Mouse (Mus musculus): ENCODE measurements around the gene S100a6.
A peak's percentile ranks its signal among the peaks of the same experiment; 100 is the strongest.

The S100a6 gene

GRCm38 (mm10) chr3:90612728-90613291, at the start of gene S100a6:
TSS of gene S100a6 (plus strand) at chr3:90612882.
- peak; percentile 80 to 85 for DNase-seq (ENCODE audit: low spot score in 2 of 2)

GRCm38 (mm10) chr3:90574691-90575090, 38.0 kb upstream of the S100a6 start:
- DNase-seq (ENCODE audit: low spot score in 2 of 2): no peak

GRCm38 (mm10) chr3:90575320-90575719, 37.4 kb upstream of the S100a6 start:
- DNase-seq (ENCODE audit: low spot score in 2 of 2): no peak

GRCm38 (mm10) chr3:90576351-90577001, 36.2 kb upstream of the S100a6 start:
- no peak for DNase-seq (ENCODE audit: low spot score in 2 of 2)

- DNase-seq (ENCODE audit: low spot score in 2 of 2): no peak
Observed at GRCm38 (mm10) chr3:90579433-90579832, 33.2 kb upstream of the S100a6 start.

GRCm38 (mm10) chr3:90581141-90581540, 31.5 kb upstream of the S100a6 start:
- no peak for DNase-seq (ENCODE audit: low spot score in 2 of 2)

GRCm38 (mm10) chr3:90582156-90582555, 30.5 kb upstream of the S100a6 start:
- DNase-seq (ENCODE audit: low spot score in 2 of 2): no peak

GRCm38 (mm10) chr3:90582556-90582955, 30.1 kb upstream of the S100a6 start:
- no peak for DNase-seq (ENCODE audit: low spot score in 2 of 2)

GRCm38 (mm10) chr3:90583893-90584292, 28.8 kb upstream of the S100a6 start:
- no peak for DNase-seq (ENCODE audit: low spot score in 2 of 2)

GRCm38 (mm10) chr3:90585595-90585994, 27.1 kb upstream of the S100a6 start:
- DNase-seq (ENCODE audit: low spot score in 2 of 2): peak; percentile 71 to 72

GRCm38 (mm10) chr3:90586016-90586643, 26.6 kb upstream of the S100a6 start:
- no peak for DNase-seq (ENCODE audit: low spot score in 2 of 2)

- peak; percentile 84 to 85 for DNase-seq (ENCODE audit: low spot score in 2 of 2)
Observed at GRCm38 (mm10) chr3:90586906-90587305, 25.8 kb upstream of the S100a6 start.

GRCm38 (mm10) chr3:90587361-90588101, 25.2 kb upstream of the S100a6 start:
- DNase-seq (ENCODE audit: low spot score in 2 of 2): no peak

- no peak for DNase-seq (ENCODE audit: low spot score in 2 of 2)
Observed at GRCm38 (mm10) chr3:90589390-90589789, 23.3 kb upstream of the S100a6 start.

- no peak for DNase-seq (ENCODE audit: low spot score in 2 of 2)
Observed at GRCm38 (mm10) chr3:90589947-90590346, 22.7 kb upstream of the S100a6 start, which contains the start of gene S100a2. TSS of gene S100a2 (plus strand) at chr3:90590247.

GRCm38 (mm10) chr3:90594466-90594865, 18.2 kb upstream of the S100a6 start:
- DNase-seq (ENCODE audit: low spot score in 2 of 2): no peak

- DNase-seq (ENCODE audit: low spot score in 2 of 2): no peak
Observed at GRCm38 (mm10) chr3:90595556-90595955, 17.1 kb upstream of the S100a6 start.

GRCm38 (mm10) chr3:90596810-90597209, 15.9 kb upstream of the S100a6 start:
- DNase-seq (ENCODE audit: low spot score in 2 of 2): no peak

- DNase-seq (ENCODE audit: low spot score in 2 of 2): no peak
Observed at GRCm38 (mm10) chr3:90597736-90598135, 14.9 kb upstream of the S100a6 start.

GRCm38 (mm10) chr3:90598212-90598611, 14.5 kb upstream of the S100a6 start:
- DNase-seq (ENCODE audit: low spot score in 2 of 2): no peak

- DNase-seq (ENCODE audit: low spot score in 2 of 2): no peak
Observed at GRCm38 (mm10) chr3:90599401-90599800, 13.3 kb upstream of the S100a6 start.

GRCm38 (mm10) chr3:90600036-90600435, 12.6 kb upstream of the S100a6 start:
- no peak for DNase-seq (ENCODE audit: low spot score in 2 of 2)
